In genomic region chr4:59786661-59787060, GRCm38 (mm10) we compare ENCODE assay signal across 9 mouse cellular contexts. TPM values are rescaled to one million over a fixed set of nuclear protein-coding genes. Genes with fewer than 3 reads are reported as not detected.
DNase-seq lines count a peak whose midpoint lies in the region; ATAC-seq and TF ChIP-seq lines count a peak whose summit lies in the region.
"Had no signal": no experiment of that assay in that cellular context is flagged by ENCODE, and none has a peak within 500 bp of the region (broad histone marks: within the 10 kb centered on the region; RNA-seq: fewer than 3 reads in every experiment).

No protein-coding gene starts in this region.

- H3K27ac ChIP-seq in forebrain, embryonic 11.5 days (ENCODE audit: low read depth, low read length), result no peak overlapping the region
- H3K27ac ChIP-seq in forebrain, embryonic 15.5 days (replicated peaks), result no peak overlapping the region
- H3K27ac ChIP-seq in midbrain, postnatal 0 days (ENCODE audit: low read depth, low read length), result no peak overlapping the region
- no peak overlapping the region for H3K27ac ChIP-seq in stomach, embryonic 14.5 days (ENCODE audit: low read length)

- H3K9ac ChIP-seq in forebrain, embryonic 11.5 days (ENCODE audit: low read length), result no peak overlapping the region
- H3K9ac ChIP-seq in forebrain, embryonic 15.5 days (replicated peaks), result no peak overlapping the region
- H3K9ac ChIP-seq in midbrain, postnatal 0 days (replicated peaks; ENCODE audit: low read length, poor library complexity, severe bottlenecking), result no peak overlapping the region
- no peak overlapping the region for H3K9ac ChIP-seq in stomach, embryonic 14.5 days (replicated peaks; ENCODE audit: low read depth, low read length)
- H3K9ac ChIP-seq: liver, embryonic 15.5 days had no signal

- TF ChIP-seq CTCF in G1E (IDR thresholded peaks at IDR 0.05; ENCODE audit: low read depth, low read length), result peak; percentile 84
- peak; percentile 98 for TF ChIP-seq CTCF in midbrain, postnatal 0 days (IDR thresholded peaks at IDR 0.05)

- H3K9me3 ChIP-seq in forebrain, embryonic 11.5 days (ENCODE audit: control insufficient read depth, low read length), result no peaks in the 10 kb centered on the region
- no peaks in the 10 kb centered on the region for H3K9me3 ChIP-seq in forebrain, embryonic 15.5 days
- H3K9me3 ChIP-seq in G1E (replicated peaks), result no peaks in the 10 kb centered on the region
- H3K9me3 ChIP-seq in midbrain, postnatal 0 days (ENCODE audit: low read length), result no peaks in the 10 kb centered on the region
- no peaks in the 10 kb centered on the region for H3K9me3 ChIP-seq in stomach, embryonic 14.5 days (ENCODE audit: control insufficient read depth, low read depth, low read length)
- H3K9me3 ChIP-seq: liver, embryonic 15.5 days had no signal

- no peaks in the 10 kb centered on the region for H3K4me1 ChIP-seq in forebrain, embryonic 11.5 days (replicated peaks; ENCODE audit: control insufficient read depth, insufficient read depth, low read length)
- H3K4me1 ChIP-seq in forebrain, embryonic 15.5 days, result peaks cover 10% of the 10 kb centered on the region
- peaks cover 8% of the 10 kb centered on the region for H3K4me1 ChIP-seq in G1E (ENCODE audit: insufficient read depth, low read depth, low read length)
- peaks cover 5% of the 10 kb centered on the region for H3K4me1 ChIP-seq in midbrain, postnatal 0 days (ENCODE audit: insufficient read depth, low read length)
- H3K4me1 ChIP-seq in stomach, embryonic 14.5 days (ENCODE audit: control insufficient read depth, insufficient read depth, low read length), result no peaks in the 10 kb centered on the region

- H3K4me3 ChIP-seq in forebrain, embryonic 11.5 days (ENCODE audit: low read depth, low read length), result no peak overlapping the region
- no peak overlapping the region for H3K4me3 ChIP-seq in forebrain, embryonic 15.5 days
- no peak overlapping the region for H3K4me3 ChIP-seq in G1E (ENCODE audit: low read depth, low read length)
- no peak overlapping the region for H3K4me3 ChIP-seq in midbrain, postnatal 0 days (ENCODE audit: low read depth, low read length)
- H3K4me3 ChIP-seq in stomach, embryonic 14.5 days (ENCODE audit: low read depth, low read length), result no peak overlapping the region
- H3K4me3 ChIP-seq: liver, embryonic 15.5 days had no signal

- under 1% methylated on average over 7 of the region's 7 CpGs for WGBS in forebrain, embryonic 11.5 days
- 0% methylated on average over 7 of the region's 7 CpGs for WGBS in forebrain, embryonic 15.5 days
- 1% methylated on average over 7 of the region's 7 CpGs for WGBS in midbrain, postnatal 0 days
- 1% methylated on average over 7 of the region's 7 CpGs for WGBS in stomach, embryonic 14.5 days

- no peak overlapping the region for H3K4me2 ChIP-seq in forebrain, embryonic 11.5 days (ENCODE audit: low read depth, low read length, severe bottlenecking)
- no peak overlapping the region for H3K4me2 ChIP-seq in forebrain, embryonic 15.5 days (replicated peaks)
- H3K4me2 ChIP-seq in midbrain, postnatal 0 days (ENCODE audit: low read depth, low read length, poor library complexity, severe bottlenecking), result no peak overlapping the region
- no peak overlapping the region for H3K4me2 ChIP-seq in stomach, embryonic 14.5 days (replicated peaks; ENCODE audit: low read depth, low read length)
- H3K4me2 ChIP-seq: liver, embryonic 15.5 days had no signal

- peak; percentile 87 for DNase-seq in forebrain, embryonic 11.5 days (ENCODE audit: low spot score)
- DNase-seq in G1E (ENCODE audit: low spot score), result peak; percentile 27
- DNase-seq in cerebellum, adult 9-11 months, result peak; percentile 67
- DNase-seq in gastrocnemius, postnatal 25 days, result peak; percentile 44
- peak; percentile 62 to 79 for DNase-seq in left cerebral cortex, postnatal 10 days (ENCODE audit: extremely low spot score in 1 of 2, low spot score in 2 of 2)
- peak; percentile 71 for DNase-seq in midbrain, postnatal 0 days (ENCODE audit: low spot score)

- intact Hi-C loops in left cerebral cortex, postnatal 10 days (cut with DNase I), result loop anchor here (2.0 to 10.0 kb wide), 3 partner anchors 66 to 402 kb away; no protein-coding TSS in a partner anchor

- H3K27me3 ChIP-seq in forebrain, embryonic 11.5 days (ENCODE audit: control insufficient read depth, insufficient read depth, low read length), result no peaks in the 10 kb centered on the region
- H3K27me3 ChIP-seq in forebrain, embryonic 15.5 days, result no peaks in the 10 kb centered on the region
- H3K27me3 ChIP-seq in G1E (ENCODE audit: insufficient read depth, low read length), result peaks cover 25% of the 10 kb centered on the region
- no peaks in the 10 kb centered on the region for H3K27me3 ChIP-seq in midbrain, postnatal 0 days (ENCODE audit: insufficient read depth, low read length)
- H3K27me3 ChIP-seq in stomach, embryonic 14.5 days (ENCODE audit: control insufficient read depth, insufficient read depth, low read length), result no peaks in the 10 kb centered on the region

- H3K36me3 ChIP-seq in forebrain, embryonic 11.5 days (ENCODE audit: control insufficient read depth, insufficient read depth, low read length), result no peaks in the 10 kb centered on the region
- no peaks in the 10 kb centered on the region for H3K36me3 ChIP-seq in forebrain, embryonic 15.5 days
- peaks cover 2% of the 10 kb centered on the region for H3K36me3 ChIP-seq in G1E (replicated peaks)
- H3K36me3 ChIP-seq in midbrain, postnatal 0 days (ENCODE audit: insufficient read depth, low read length), result no peaks in the 10 kb centered on the region
- H3K36me3 ChIP-seq in stomach, embryonic 14.5 days (ENCODE audit: control insufficient read depth, insufficient read depth, low read length), result no peaks in the 10 kb centered on the region

- ATAC-seq in forebrain, embryonic 11.5 days (replicated peaks; ENCODE audit: low FRiP score), result no peak
- ATAC-seq in forebrain, embryonic 15.5 days (replicated peaks), result no peak
- no peak for ATAC-seq in G1E (ENCODE audit: extremely low read depth, insufficient number of reproducible peaks, low FRiP score, poor library complexity, severe bottlenecking)
- ATAC-seq in midbrain, postnatal 0 days (ENCODE audit: low FRiP score), result no peak
- ATAC-seq in stomach, embryonic 14.5 days (ENCODE audit: insufficient number of reproducible peaks, insufficient read depth, low FRiP score, low read depth), result 0 out of 2 replicates have a peak, but pooled peaks have one; percentile 30

RNA-seq across cellular contexts. Expression of gene Inip, which starts 14.7 kb away (rescaled TPM):
- polyA plus RNA-seq in forebrain, embryonic 11.5 days (2014; fragmentation: Nextera tagmentation; extraction: Ambion mirVana), result 102 and 114 TPM in 2 replicates
- polyA plus RNA-seq in forebrain, embryonic 15.5 days (2015; fragmentation: Nextera tagmentation; extraction: Ambion mirVana), result 77.2 and 80.6 TPM in 2 replicates
- total RNA-seq in G1E (2014; fragmentation: Nextera tagmentation) (67.9 and 84.5 TPM in 2 replicates), G1E (2017) (92.4 and 95.8 TPM in 2 replicates)
- 28.7 and 41.7 TPM in 2 replicates for polyA plus RNA-seq in G1E (2012)
- 1 to 10 TPM; 2.7 to 4.2 TPM for total RNA-seq in gastrocnemius, postnatal 25 days (2021)
- total RNA-seq in left cerebral cortex, postnatal 10 days (2021), result 10 to 100 TPM; 22.3 to 23.6 TPM
- 20.8 and 26.8 TPM in 2 replicates for total RNA-seq in midbrain, postnatal 0 days (2014; rRNA removed)
- 33.0 and 35.8 TPM in 2 replicates for polyA plus RNA-seq in midbrain, postnatal 0 days (2015; fragmentation: Nextera tagmentation; extraction: Ambion mirVana)
- polyA plus RNA-seq in stomach, embryonic 14.5 days (2014; fragmentation: Nextera tagmentation; extraction: Ambion mirVana), result 55.4 and 57.6 TPM in 2 replicates

RNA-seq across cellular contexts. Expression of gene Snx30, which starts 19.0 kb away (rescaled TPM):
- 8.8 and 8.9 TPM in 2 replicates for polyA plus RNA-seq in forebrain, embryonic 11.5 days (2014; fragmentation: Nextera tagmentation; extraction: Ambion mirVana)
- polyA plus RNA-seq in forebrain, embryonic 15.5 days (2015; fragmentation: Nextera tagmentation; extraction: Ambion mirVana), result 10.7 and 13.0 TPM in 2 replicates
- total RNA-seq in G1E (2014; fragmentation: Nextera tagmentation) (8.2 and 9.8 TPM in 2 replicates), G1E (2017) (33.2 and 36.4 TPM in 2 replicates)
- 4.7 and 5.4 TPM in 2 replicates for polyA plus RNA-seq in G1E (2012)
- 1 to 10 TPM; 2.7 to 4.4 TPM for total RNA-seq in gastrocnemius, postnatal 25 days (2021)
- 10 to 100 TPM; 44.2 to 46.4 TPM for total RNA-seq in left cerebral cortex, postnatal 10 days (2021)
- total RNA-seq in midbrain, postnatal 0 days (2014; rRNA removed), result 37.8 and 39.6 TPM in 2 replicates
- polyA plus RNA-seq in midbrain, postnatal 0 days (2015; fragmentation: Nextera tagmentation; extraction: Ambion mirVana), result 18.1 and 21.7 TPM in 2 replicates
- polyA plus RNA-seq in stomach, embryonic 14.5 days (2014; fragmentation: Nextera tagmentation; extraction: Ambion mirVana), result 8.9 and 10.8 TPM in 2 replicates

Comparison
In these comparisons a context has a peak if more than half of its experiments do, and no peak if none do; other contexts are left out.
1. DNase-seq: peak in every context shown above with its lines; median percentile 87 in forebrain, embryonic 11.5 days; 71 in midbrain, postnatal 0 days; 70 in left cerebral cortex, postnatal 10 days; 67 in cerebellum, adult 9-11 months; 44 in gastrocnemius, postnatal 25 days; 27 in G1E.